Mouse (Mus musculus) urinary bladder, adult 2 months (tissue): ENCODE data around the gene Gm47791. TPM values are rescaled to one million over a fixed set of nuclear protein-coding genes. Genes with fewer than 3 reads are reported as not detected.
A peak's percentile ranks its signal among the peaks of the same experiment; 100 is the strongest.

Experiments
- DNase-seq: peaks from one replicate; pipeline ENCODE4 v3.0.0; 2022; ENCODE audit warnings: low spot score
- polyA plus RNA-seq: library from polyadenylated mRNA; depleted of rRNA; stranded (reverse); fragments of >200 nt; gene quantifications from 2 replicates; pipeline ENCODE4 v1.2.3, GENCODE M21; 2012; rRNA removed

Gm47791 gene
- polyA plus RNA-seq, 1 experiment = not detected

DNA sequence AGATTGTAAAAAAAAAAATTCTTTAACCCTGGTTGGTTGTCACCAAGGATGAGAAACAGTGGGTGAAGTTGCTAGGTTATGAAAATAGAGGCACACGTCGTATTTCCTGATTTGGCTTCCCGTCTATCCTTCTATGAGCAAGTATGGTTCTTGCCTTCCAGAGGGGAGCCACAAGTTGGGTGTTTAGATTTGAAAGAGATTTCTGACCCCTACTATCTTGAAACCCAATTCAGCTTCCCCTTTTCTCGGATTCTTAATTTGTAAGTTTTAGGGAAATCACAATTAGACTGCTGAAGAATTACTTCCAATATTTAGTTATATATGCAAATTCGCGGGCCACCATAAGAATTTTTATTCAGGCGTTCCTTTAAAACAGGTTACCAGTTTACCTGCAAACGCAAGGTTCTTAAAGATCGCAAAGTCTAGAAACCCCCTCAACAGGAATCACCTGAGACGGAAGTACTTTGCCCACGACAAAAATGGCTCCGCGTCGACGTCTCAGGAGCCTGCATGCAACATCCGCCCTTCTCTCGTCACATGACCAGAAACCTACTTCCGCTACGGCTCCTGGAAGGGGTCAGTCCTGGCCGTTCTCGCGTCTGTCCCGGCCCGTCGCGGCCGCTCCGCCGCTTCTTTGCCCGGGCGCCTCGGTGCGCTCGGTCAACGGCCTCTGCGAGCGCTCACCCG, 46.6 kb downstream of the Gm47791 start, which contains the start of gene Mff:
Gene Mff, plus strand, starts transcription at position 552 of the 687 bp plus-strand sequence.
- peak; percentile 92 for DNase-seq

Other genes with a start within 250 kb of the Gm47791 start
- gene Col4a4, start 184.4 kb downstream of the Gm47791 start, polyA plus RNA-seq = 1.3 and 1.4 TPM in 2 replicates
- 0.94 and 1.0 TPM in 2 replicates for gene Col4a3, start 184.3 kb downstream of the Gm47791 start, polyA plus RNA-seq
- 137 and 151 TPM in 2 replicates for gene Mff, start 46.4 kb downstream of the Gm47791 start, polyA plus RNA-seq
- 0.59 and 0.61 TPM in 2 replicates for gene Tm4sf20, start 2.8 kb downstream of the Gm47791 start, polyA plus RNA-seq
- 30.5 TPM in 2 replicates for gene Agfg1, start 68.2 kb upstream of the Gm47791 start, polyA plus RNA-seq
- 1.1 and 1.7 TPM in 2 replicates for gene A030005L19Rik, start 142.1 kb upstream of the Gm47791 start, polyA plus RNA-seq
- gene A030014E15Rik, start 153.7 kb upstream of the Gm47791 start, polyA plus RNA-seq = not detected in 2 replicates
- not detected in 2 replicates for gene Gm6217, start 160.2 kb upstream of the Gm47791 start, polyA plus RNA-seq
- not detected in 2 replicates for gene A030003K21Rik, start 172.1 kb upstream of the Gm47791 start, polyA plus RNA-seq
- not detected in 2 replicates for gene Gm7544, start 184.8 kb upstream of the Gm47791 start, polyA plus RNA-seq
- not detected in 2 replicates for gene Gm47955, start 189.0 kb upstream of the Gm47791 start, polyA plus RNA-seq
- gene Gm47959, start 229.3 kb upstream of the Gm47791 start, polyA plus RNA-seq = not detected in 2 replicates